In the genomic region with DNA sequence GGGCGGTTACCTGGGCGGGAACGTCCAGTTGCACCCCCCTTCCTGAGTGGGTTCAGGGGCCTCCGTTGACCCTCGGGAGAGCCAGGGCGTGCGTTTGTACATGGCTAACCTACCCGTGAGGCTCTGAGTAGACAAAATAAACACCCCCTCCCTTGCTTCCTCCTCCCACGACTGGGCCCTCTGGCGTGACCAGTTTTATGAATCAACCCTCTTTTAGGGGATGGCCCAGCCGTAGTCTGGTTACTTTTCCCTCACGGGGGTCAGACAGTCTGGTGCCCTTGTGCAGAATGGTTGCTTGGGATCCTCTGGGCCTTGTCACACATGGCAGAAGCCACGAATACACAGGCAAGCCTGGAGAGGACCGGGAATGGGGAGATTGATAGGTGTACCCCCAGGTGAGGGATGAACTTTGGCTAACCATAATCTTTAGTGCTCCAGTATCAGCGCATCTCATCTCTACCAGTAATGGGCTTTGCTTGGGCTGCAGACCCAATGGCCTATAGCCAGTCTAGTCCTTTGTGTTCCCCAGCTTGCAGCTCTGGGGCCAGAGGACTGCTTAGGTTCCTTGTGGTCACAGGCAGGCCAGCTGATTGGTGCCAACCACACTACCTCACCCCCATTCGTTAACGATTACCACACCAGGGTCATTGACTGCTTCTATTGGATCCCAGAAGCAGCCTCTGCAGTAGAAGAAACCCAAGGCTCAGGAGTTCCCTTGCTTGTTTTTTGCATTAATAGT, we compare ENCODE assay signal across 8 mouse cellular contexts. TPM values are rescaled to one million over a fixed set of nuclear protein-coding genes. Genes with fewer than 3 reads are reported as not detected.
DNase-seq lines count a peak whose midpoint lies in the region; ATAC-seq and TF ChIP-seq lines count a peak whose summit lies in the region.

No protein-coding gene starts in this region.

- 10% methylated on average over 17 of the region's 17 CpGs for WGBS in hindbrain, embryonic 12.5 days
- WGBS in limb, embryonic 15.5 days = 5% methylated on average over 17 of the region's 17 CpGs
- WGBS in midbrain, embryonic 14.5 days = 12% methylated on average over 17 of the region's 17 CpGs

- in situ Hi-C loops in ES-E14 (cut with MboI; ENCODE audit: low sequenced_read_pairs in 2 of 2, unreplicated experiment in 2 of 2) = no loop called here

- no peak for DNase-seq in ES-E14 (ENCODE audit: low read depth, low spot score)
- DNase-seq in embryo, embryonic 11 days = peak; percentile 52
- DNase-seq in midbrain, embryonic 14.5 days = no peak
- no peak for DNase-seq in left cerebral cortex, postnatal 4 days
- DNase-seq in gastrocnemius, postnatal 25 days = no peak
- no peak for DNase-seq in cerebellum, postnatal 36 days

- H3K36me3 ChIP-seq in ES-E14 (ENCODE audit: control insufficient read depth, insufficient read depth, low read length, poor library complexity, severe bottlenecking) = no peaks in the 10 kb centered on the region
- no peaks in the 10 kb centered on the region for H3K36me3 ChIP-seq in hindbrain, embryonic 12.5 days
- H3K36me3 ChIP-seq in limb, embryonic 15.5 days = peaks cover 12% of the 10 kb centered on the region
- no peaks in the 10 kb centered on the region for H3K36me3 ChIP-seq in midbrain, embryonic 14.5 days (ENCODE audit: control insufficient read depth, insufficient read depth, low read length)

- H3K4me2 ChIP-seq in hindbrain, embryonic 12.5 days (replicated peaks) = peak overlapping the region; percentile 89
- peak overlapping the region; percentile 70 for H3K4me2 ChIP-seq in limb, embryonic 15.5 days
- peak overlapping the region; percentile 64 for H3K4me2 ChIP-seq in midbrain, embryonic 14.5 days (ENCODE audit: low read length)

- H3K27ac ChIP-seq in ES-E14 (ENCODE audit: insufficient read depth, low read depth, low read length, poor library complexity, severe bottlenecking) = no peak overlapping the region
- H3K27ac ChIP-seq in hindbrain, embryonic 12.5 days = peak overlapping the region; percentile 77
- peak overlapping the region; percentile 92 for H3K27ac ChIP-seq in limb, embryonic 15.5 days
- H3K27ac ChIP-seq in midbrain, embryonic 14.5 days (replicated peaks; ENCODE audit: low read depth, low read length) = peak overlapping the region; percentile 26; the same call in 1 of the 2 replicates

- ATAC-seq in hindbrain, embryonic 12.5 days (ENCODE audit: low FRiP score) = peak; percentile 39
- no peak for ATAC-seq in limb, embryonic 15.5 days (ENCODE audit: insufficient number of reproducible peaks, low FRiP score, low TSS enrichment, low read depth)
- ATAC-seq in midbrain, embryonic 14.5 days (ENCODE audit: low FRiP score, low TSS enrichment) = 0 out of 2 replicates have a peak, but pooled peaks have one; percentile 1

- H3K9me3 ChIP-seq in ES-E14 (ENCODE audit: control insufficient read depth, insufficient read depth, low read depth, low read length) = no peaks in the 10 kb centered on the region
- no peaks in the 10 kb centered on the region for H3K9me3 ChIP-seq in hindbrain, embryonic 12.5 days (replicated peaks)
- no peaks in the 10 kb centered on the region for H3K9me3 ChIP-seq in limb, embryonic 15.5 days
- H3K9me3 ChIP-seq in midbrain, embryonic 14.5 days (ENCODE audit: control insufficient read depth, low read length) = no peaks in the 10 kb centered on the region

- H3K27me3 ChIP-seq in hindbrain, embryonic 12.5 days = no peaks in the 10 kb centered on the region
- no peaks in the 10 kb centered on the region for H3K27me3 ChIP-seq in limb, embryonic 15.5 days
- no peaks in the 10 kb centered on the region for H3K27me3 ChIP-seq in midbrain, embryonic 14.5 days (ENCODE audit: control insufficient read depth, insufficient read depth, low read length)

- intact Hi-C loops in left cerebral cortex, postnatal 4 days (cut with DNase I) = no loop called here

- H3K4me1 ChIP-seq in ES-E14 (ENCODE audit: control insufficient read depth in 2 of 2, insufficient read depth in 2 of 2, low read length in 2 of 2, poor library complexity in 1 of 2) = peaks cover 0 to 13% of the 10 kb centered on the region in 2 experiments; a peak in 1 of 4 replicates
- H3K4me1 ChIP-seq in hindbrain, embryonic 12.5 days = peaks cover 46% of the 10 kb centered on the region
- H3K4me1 ChIP-seq in limb, embryonic 15.5 days = peaks cover 66% of the 10 kb centered on the region
- peaks cover 15% of the 10 kb centered on the region; the same call in 1 of the 2 replicates for H3K4me1 ChIP-seq in midbrain, embryonic 14.5 days (ENCODE audit: control insufficient read depth, insufficient read depth, low read length)

- peak overlapping the region; percentile 80 to 84 for H3K4me3 ChIP-seq in ES-E14 (ENCODE audit: insufficient read depth in 1 of 2, low read depth in 1 of 2, low read length in 2 of 2, poor library complexity in 1 of 2, severe bottlenecking in 1 of 2)
- H3K4me3 ChIP-seq in hindbrain, embryonic 12.5 days = peak overlapping the region; percentile 62
- H3K4me3 ChIP-seq in limb, embryonic 15.5 days = peak overlapping the region; percentile 80
- peak overlapping the region; percentile 39 for H3K4me3 ChIP-seq in midbrain, embryonic 14.5 days (replicated peaks; ENCODE audit: low read depth, low read length)

- H3K9ac ChIP-seq in ES-E14 (ENCODE audit: insufficient read depth, low read depth, low read length, poor library complexity, severe bottlenecking) = peak overlapping the region; percentile 82
- peak overlapping the region; percentile 78 for H3K9ac ChIP-seq in hindbrain, embryonic 12.5 days
- peak overlapping the region; percentile 86 for H3K9ac ChIP-seq in limb, embryonic 15.5 days
- H3K9ac ChIP-seq in midbrain, embryonic 14.5 days (replicated peaks; ENCODE audit: low read length) = peak overlapping the region; percentile 54

TF ChIP-seq in ES-E14, 5 proteins besides CTCF, POLR2A, EP300 and RAD21:
- no peak for TF ChIP-seq ZC3H11A (IDR thresholded peaks at IDR 0.05; ENCODE audit: borderline replicate concordance, low read depth, low read length)
TF ChIP-seq in ES-E14: peak in this region for 0.

RNA-seq across cellular contexts. Expression of a gene that starts 0.6 kb away (rescaled TPM):
- total RNA-seq in ES-E14 (2012; rRNA removed) = 45.5 and 53.2 TPM in 2 replicates
- 56.2 and 56.9 TPM in 2 replicates for polyA plus RNA-seq in hindbrain, embryonic 12.5 days (2016; fragmentation: Nextera tagmentation; extraction: Ambion mirVana)
- polyA plus RNA-seq in limb, embryonic 15.5 days (2015; fragmentation: Nextera tagmentation; extraction: Ambion mirVana) = 60.5 and 65.1 TPM in 2 replicates
- 44.8 and 55.0 TPM in 2 replicates for polyA plus RNA-seq in midbrain, embryonic 14.5 days (2014; fragmentation: Nextera tagmentation; extraction: Ambion mirVana)
- total RNA-seq in left cerebral cortex, postnatal 4 days (2021) = 10 to 100 TPM; 40.0 to 40.2 TPM
- total RNA-seq in gastrocnemius, postnatal 25 days (2021) = 10 to 100 TPM; 91.1 to 93.8 TPM

RNA-seq across cellular contexts. Expression of a gene that starts 0.7 kb away (rescaled TPM):
- total RNA-seq in ES-E14 (2012; rRNA removed) = 8.7 and 11.2 TPM in 2 replicates
- polyA plus RNA-seq in hindbrain, embryonic 12.5 days (2016; fragmentation: Nextera tagmentation; extraction: Ambion mirVana) = 16.3 and 18.0 TPM in 2 replicates
- polyA plus RNA-seq in limb, embryonic 15.5 days (2015; fragmentation: Nextera tagmentation; extraction: Ambion mirVana) = 41.5 and 45.1 TPM in 2 replicates
- polyA plus RNA-seq in midbrain, embryonic 14.5 days (2014; fragmentation: Nextera tagmentation; extraction: Ambion mirVana) = 3.4 and 3.9 TPM in 2 replicates
- 1 to 10 TPM; 2.6 to 3.2 TPM for total RNA-seq in left cerebral cortex, postnatal 4 days (2021)
- 1 to 10 TPM; 4.6 to 4.8 TPM for total RNA-seq in gastrocnemius, postnatal 25 days (2021)

RNA-seq across cellular contexts. Expression of a gene that starts 15.6 kb away (rescaled TPM):
- total RNA-seq in ES-E14 (2012; rRNA removed) = 127 and 131 TPM in 2 replicates
- polyA plus RNA-seq in hindbrain, embryonic 12.5 days (2016; fragmentation: Nextera tagmentation; extraction: Ambion mirVana) = 112 and 119 TPM in 2 replicates
- polyA plus RNA-seq in limb, embryonic 15.5 days (2015; fragmentation: Nextera tagmentation; extraction: Ambion mirVana) = 75.8 and 83.1 TPM in 2 replicates
- 171 and 207 TPM in 2 replicates for polyA plus RNA-seq in midbrain, embryonic 14.5 days (2014; fragmentation: Nextera tagmentation; extraction: Ambion mirVana)
- 10 to 100 TPM; 76.7 to 85.7 TPM for total RNA-seq in left cerebral cortex, postnatal 4 days (2021)
- total RNA-seq in gastrocnemius, postnatal 25 days (2021) = 10 to 100 TPM; 87.2 to 90.6 TPM

RNA-seq across cellular contexts. Expression of a gene that starts 39.1 kb away (rescaled TPM):
- 14.4 and 21.3 TPM in 2 replicates for total RNA-seq in ES-E14 (2012; rRNA removed)
- polyA plus RNA-seq in hindbrain, embryonic 12.5 days (2016; fragmentation: Nextera tagmentation; extraction: Ambion mirVana) = 22.8 and 24.3 TPM in 2 replicates
- 16.8 and 18.4 TPM in 2 replicates for polyA plus RNA-seq in limb, embryonic 15.5 days (2015; fragmentation: Nextera tagmentation; extraction: Ambion mirVana)
- polyA plus RNA-seq in midbrain, embryonic 14.5 days (2014; fragmentation: Nextera tagmentation; extraction: Ambion mirVana) = 23.3 and 25.7 TPM in 2 replicates
- total RNA-seq in left cerebral cortex, postnatal 4 days (2021) = 100 to 1,000 TPM in 1 of 2 experiments, 10 to 100 TPM in 1; 99.4 to 104 TPM
- total RNA-seq in gastrocnemius, postnatal 25 days (2021) = 10 to 100 TPM; 12.9 to 19.0 TPM

RNA-seq across cellular contexts. Expression of a gene that starts 45.9 kb away (rescaled TPM):
- 18.2 and 19.6 TPM in 2 replicates for total RNA-seq in ES-E14 (2012; rRNA removed)
- polyA plus RNA-seq in hindbrain, embryonic 12.5 days (2016; fragmentation: Nextera tagmentation; extraction: Ambion mirVana) = 34.0 and 34.3 TPM in 2 replicates
- polyA plus RNA-seq in limb, embryonic 15.5 days (2015; fragmentation: Nextera tagmentation; extraction: Ambion mirVana) = 31.7 and 34.9 TPM in 2 replicates
- 13.2 and 13.4 TPM in 2 replicates for polyA plus RNA-seq in midbrain, embryonic 14.5 days (2014; fragmentation: Nextera tagmentation; extraction: Ambion mirVana)
- 10 to 100 TPM; 29.0 to 32.8 TPM for total RNA-seq in left cerebral cortex, postnatal 4 days (2021)
- 1 to 10 TPM; 7.0 to 7.1 TPM for total RNA-seq in gastrocnemius, postnatal 25 days (2021)
